Mouse (Mus musculus): ENCODE measurements around the gene Cntnap2.
"Not testable (repeated sequence)": the region's sequence is repeated elsewhere in the genome, so short reads cannot be mapped to it uniquely, and the experiment has no call there.

Gene Cntnap2

DNA sequence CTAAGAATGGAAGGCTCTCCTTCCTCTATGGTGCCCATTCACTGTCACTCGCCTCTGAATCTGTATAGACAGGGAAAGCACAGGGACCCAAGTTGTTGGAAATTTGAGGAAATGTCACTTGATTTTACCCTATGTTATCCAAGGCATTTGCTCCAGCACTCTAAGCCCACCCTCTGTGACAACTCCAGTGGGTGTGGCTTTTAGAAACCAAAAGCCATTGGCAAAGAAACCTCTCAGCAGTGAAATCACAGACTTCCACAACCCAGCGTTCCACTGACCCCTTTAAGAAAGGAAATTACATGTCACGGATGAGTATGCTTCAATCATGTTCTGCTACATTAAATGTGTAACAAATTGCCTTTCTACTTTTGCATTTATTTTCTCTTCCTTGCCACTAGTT lies 1904.5 kb downstream of the Cntnap2 start:
- no peak for DNase-seq (ENCODE audit: low spot score in 2 of 2)

DNA sequence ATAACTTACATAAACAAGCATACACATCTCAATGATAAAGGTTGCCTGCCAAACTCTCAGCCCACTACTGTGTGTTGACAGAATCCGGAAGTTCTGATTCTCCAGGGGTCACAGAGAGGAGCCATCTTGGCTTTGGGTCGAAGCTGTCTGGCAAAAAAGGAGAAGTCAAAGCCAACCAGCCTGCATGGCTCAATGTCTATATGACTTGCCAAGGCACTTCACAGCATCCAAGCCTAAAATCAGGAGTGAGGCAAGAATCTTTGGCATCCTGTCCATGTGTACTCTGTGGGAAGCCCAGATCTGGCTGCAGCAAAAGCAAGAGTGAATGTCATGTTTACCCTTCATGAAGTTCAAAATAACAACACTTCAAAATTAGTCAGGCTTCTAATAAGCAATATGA lies 1913.5 kb downstream of the Cntnap2 start:
- no peak for DNase-seq (ENCODE audit: low spot score in 2 of 2)

- no peak for DNase-seq (ENCODE audit: low spot score in 2 of 2)
These were observed 1936.9 kb downstream of the Cntnap2 start for GRCm38 (mm10) chr6:46996010-46996602.

DNA sequence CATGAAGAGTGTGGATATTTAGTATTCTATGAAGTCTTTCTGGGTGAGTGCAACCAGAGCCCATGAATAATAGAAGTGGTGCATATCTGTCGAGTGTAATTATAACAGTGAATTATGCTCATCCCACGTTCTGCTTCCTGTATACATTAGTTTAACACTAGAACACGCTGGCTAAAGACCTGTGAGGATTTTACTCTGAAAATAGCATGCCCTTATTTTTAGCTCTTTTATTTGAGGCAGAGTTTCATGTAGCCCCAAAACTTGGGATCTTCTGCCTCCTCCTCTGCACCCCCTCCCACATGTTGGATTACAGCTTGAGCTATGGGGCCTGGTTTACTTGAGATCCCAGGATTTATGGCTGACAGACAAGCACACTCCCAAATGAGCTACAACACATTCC lies 1945.3 kb downstream of the Cntnap2 start:
- DNase-seq (ENCODE audit: low spot score in 2 of 2): no peak

GRCm38 (mm10) chr6:47012933-47013332 lies 1953.8 kb downstream of the Cntnap2 start:
- no peak for DNase-seq (ENCODE audit: low spot score in 2 of 2)

- peak; percentile 11 to 13 for DNase-seq (ENCODE audit: low spot score in 2 of 2)
These were observed 1954.4 kb downstream of the Cntnap2 start for GRCm38 (mm10) chr6:47013535-47013934.

DNA sequence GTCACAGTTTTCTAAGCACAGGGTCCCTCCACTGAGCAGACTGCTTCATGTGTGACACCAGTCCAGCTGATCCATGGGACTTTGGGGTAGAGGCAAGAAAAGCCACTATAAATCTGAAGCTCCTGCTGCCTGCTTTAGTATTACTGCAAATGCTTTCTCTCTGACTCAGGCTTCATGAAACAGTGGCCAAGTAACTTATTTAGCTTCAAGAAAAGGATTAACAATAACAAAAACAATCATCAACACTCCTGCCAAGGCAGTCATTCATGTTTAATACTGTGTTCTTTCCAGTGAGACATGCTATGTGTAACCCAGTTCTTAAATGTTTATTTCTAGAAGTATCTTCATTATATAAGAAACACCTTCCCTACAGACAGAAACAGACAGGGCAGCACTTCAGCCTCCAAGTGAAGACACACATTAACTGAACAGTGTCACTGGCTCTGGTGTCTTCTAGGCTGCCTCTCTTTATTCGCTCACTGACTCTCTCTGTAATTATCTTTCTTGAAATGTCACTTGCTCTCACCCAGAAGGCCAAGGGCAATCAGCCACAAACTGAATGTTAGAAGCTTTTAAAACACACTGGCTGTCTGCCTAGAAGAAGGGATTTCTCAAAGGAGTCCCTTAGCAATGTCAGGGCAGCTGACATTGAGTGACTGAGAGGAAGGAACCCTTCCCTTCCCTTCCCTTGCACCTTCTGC lies 1955.9 kb downstream of the Cntnap2 start:
- DNase-seq (ENCODE audit: low spot score in 2 of 2): no peak

DNA sequence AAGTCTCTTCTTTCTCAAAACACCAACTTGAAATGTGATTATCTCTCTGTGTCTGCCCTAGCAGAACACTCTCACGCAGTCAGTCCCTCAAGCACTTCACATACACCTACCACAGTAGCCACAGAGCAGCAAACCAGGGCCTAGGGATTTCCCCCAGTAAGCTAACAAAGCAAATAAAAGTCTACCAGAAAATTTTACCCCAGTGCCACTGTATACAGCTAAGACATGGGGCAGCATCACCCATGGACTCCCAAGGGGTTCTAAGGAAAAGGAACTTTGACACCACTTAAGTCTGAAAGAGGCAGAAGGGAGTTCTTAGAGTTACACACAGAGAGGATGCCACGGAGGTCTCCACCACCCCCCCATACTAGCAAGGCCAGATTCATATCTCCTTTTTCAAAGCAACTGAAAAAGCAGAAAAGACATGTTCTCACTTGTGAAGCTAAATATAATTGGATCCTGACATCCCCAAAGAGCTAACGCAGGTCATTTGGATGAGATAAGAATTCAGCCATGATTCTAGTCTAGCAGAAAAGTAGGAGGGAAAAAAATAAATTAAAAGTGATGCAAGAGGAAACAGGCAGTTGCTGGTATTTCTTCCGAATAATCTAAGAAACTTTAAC lies 1967.0 kb downstream of the Cntnap2 start:
- no peak for DNase-seq (ENCODE audit: low spot score in 2 of 2)

DNA sequence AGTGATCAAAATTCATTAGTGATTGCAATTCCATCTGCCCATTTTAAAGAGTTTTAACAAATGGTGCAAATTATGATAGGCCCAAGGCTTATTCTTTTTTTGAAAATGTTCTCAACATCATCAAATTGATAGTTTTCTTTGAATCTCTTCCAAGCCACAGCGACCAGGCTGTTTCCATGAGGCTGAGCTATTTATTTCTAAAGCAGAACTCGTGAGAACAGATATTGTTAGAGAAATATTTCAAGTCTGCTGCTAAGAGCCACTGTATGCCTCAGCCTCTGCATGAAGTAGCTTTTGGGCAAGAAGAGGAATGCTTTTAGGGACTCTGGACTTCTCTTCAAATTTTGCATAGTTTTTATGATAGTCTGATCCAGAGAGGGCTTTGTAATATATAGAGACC lies 1972.2 kb downstream of the Cntnap2 start:
- no peak for DNase-seq (ENCODE audit: low spot score in 2 of 2)

GRCm38 (mm10) chr6:47042602-47043001 lies 1983.4 kb downstream of the Cntnap2 start:
- DNase-seq (ENCODE audit: low spot score in 2 of 2): no peak

DNA sequence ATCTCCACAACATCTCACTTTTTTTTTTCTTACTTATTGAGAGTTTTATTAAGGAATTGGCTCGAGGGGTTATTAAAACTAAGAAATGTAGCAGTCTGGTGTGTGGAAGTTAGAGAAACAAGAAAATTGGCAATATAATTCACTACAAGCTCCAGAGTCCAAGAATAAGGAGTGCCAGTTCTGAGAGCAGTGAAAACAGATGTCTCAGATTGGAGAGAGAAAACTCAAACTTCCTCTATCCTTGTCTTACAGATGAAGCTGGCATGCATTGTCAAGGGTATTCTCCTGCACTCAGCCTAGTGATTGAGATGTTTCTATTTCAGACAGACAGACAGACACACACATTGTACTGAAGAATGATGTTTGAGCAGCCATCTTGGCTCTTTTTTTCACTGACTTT lies 1984.4 kb downstream of the Cntnap2 start:
- no peak for DNase-seq (ENCODE audit: low spot score in 2 of 2)

DNA sequence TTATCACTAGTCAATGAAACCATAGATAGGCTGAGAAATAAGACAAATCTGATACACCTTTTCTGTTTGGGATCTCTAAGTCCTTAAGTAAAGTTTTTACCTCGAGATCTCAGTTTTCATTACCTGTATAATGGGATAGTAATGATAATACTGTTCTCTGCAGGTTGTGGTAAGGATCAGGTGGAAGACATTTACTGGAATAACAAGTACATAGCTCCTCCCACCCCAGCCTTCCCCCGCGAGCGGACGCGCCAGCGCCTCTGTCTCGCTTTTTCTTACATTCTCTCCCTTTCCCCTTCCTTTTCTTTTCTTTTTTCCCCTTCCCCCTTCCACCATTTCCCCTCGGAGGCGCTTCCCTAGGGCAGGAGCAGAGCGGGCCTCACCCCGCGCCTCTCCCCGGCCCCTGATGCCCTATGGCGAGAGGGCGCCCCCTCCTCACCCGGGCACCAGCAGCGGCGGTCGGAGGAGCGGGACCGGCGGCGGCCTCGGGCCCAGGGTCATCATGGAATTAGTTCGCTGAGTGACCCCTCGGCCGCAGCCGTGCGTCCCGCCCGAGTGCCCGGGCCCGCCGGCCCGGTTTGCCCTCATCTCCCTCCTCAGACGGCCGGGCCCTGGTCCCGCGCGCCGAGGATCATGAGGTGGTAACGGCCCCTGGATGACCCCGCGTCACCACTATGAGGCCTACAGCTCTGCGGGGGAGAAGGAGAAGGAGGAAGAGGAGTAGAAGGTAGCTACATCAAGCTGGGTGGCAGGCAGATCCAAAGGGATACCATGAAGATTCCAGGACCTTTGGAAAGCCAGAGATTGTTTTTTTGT lies 1985.4 kb downstream of the Cntnap2 start:
- no peak for DNase-seq (ENCODE audit: low spot score in 2 of 2)

DNA sequence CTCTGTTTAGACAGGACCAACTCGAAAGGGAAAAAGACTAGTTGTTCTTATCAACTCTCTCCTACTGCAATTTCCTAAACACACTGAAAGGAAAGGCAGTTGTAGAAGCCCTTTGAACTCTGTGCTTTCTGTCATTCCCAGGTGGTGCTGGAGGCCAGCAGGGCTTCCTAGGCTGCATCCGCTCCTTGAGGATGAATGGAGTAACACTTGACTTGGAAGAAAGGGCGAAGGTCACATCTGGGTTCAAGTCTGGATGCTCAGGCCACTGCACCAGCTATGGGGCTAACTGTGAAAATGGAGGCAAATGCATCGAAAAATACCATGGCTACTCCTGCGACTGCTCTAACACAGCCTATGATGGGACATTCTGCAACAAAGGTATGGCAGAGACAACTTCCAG lies 1989.9 kb downstream of the Cntnap2 start:
- no peak for DNase-seq (ENCODE audit: low spot score in 2 of 2)

DNA sequence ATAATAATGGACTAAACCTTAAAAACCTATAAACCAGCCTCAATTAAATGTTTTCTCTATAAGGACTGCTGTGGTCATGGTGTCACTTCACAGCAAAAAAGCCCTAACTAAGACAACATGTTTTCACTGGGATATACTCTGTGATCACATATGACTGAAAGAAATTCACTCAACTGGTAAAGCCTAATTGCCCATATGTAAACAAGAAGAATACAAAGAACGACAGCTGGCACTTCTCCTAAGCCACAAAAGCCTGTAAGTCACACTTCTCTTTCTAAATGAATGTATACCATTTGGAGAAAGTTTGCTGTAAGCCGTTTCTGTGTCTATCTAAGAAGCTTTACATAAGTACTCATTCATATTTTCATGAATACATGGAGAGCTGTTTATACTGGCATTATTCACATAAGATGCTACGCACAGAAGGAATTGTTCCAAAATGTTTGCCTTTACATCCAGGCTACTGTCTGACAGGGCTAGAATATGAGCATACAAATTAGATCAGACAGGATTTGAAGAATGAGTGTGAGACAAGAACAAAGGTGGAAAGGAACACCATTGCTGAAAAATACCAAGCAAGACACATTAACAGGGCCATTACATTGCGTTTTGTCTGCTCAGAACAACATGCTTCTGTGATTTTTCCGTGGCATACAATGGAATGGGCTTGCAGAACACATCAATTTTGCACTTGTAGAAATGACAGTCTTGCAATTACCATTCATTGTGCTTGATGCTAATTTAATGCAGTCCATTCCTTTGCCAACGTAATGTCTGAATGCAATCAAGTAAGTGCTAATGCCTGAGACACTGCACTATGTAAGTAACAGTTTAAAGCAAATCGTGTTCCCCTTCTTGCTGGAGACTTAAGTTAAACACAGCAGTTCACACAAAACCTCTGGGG lies 1991.4 kb downstream of the Cntnap2 start:
- no peak for DNase-seq (ENCODE audit: low spot score in 2 of 2)

DNA sequence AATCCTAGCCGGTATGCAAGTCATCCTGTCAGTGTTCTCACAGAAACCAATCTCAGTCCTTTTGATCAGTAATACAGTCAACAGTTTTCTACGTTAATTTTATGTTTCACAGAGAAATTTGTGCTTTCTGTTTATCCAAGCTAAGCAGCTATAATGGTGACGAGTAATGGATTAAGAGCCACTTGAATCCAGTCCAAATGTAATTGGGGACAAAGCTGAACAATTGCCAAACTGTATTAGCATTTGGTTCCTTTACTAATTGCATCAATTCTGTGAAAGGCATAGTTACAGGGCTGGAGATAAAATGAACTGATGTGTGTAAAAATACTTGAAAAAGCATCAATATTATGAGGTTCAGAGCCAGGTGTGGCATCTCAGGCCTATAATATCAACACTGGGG lies 2002.2 kb downstream of the Cntnap2 start:
- DNase-seq (ENCODE audit: low spot score in 2 of 2): no peak

GRCm38 (mm10) chr6:47089998-47090397 lies 2030.8 kb downstream of the Cntnap2 start:
- DNase-seq (ENCODE audit: low spot score in 2 of 2): no peak

- DNase-seq (ENCODE audit: low spot score in 2 of 2): no peak
These were observed 2045.8 kb downstream of the Cntnap2 start for GRCm38 (mm10) chr6:47104951-47105350.

DNA sequence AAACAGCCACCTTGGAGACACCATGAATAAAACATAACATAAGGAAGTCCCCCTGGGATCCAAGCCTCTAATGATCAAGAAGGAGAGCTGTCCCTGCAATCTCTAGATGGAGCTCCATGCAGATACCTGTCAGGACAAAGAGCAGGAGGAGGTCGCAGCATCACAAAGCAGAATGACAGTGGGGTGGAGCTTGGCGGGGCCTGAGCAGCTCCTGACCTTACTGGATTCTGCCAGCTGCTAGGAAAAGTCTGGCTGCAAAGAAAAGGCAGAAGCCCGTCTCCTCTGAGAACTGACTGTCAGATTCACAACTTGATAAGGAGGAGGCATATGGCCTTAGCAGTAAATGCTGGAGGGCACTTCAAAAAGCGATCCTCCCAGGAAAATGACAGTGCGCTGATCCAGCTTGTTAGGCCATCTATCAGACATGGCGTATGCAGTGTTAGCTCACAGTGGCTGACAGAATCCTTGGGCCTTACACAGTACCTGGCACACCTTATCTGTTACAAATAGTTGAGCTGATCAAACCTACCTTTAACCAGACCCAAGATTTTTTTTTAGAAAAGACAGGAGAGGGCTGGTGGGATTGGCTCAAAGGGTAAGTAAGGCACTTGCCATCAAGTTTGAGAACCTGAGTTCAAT lies 2050.5 kb downstream of the Cntnap2 start:
- DNase-seq (ENCODE audit: low spot score in 2 of 2): no peak

GRCm38 (mm10) chr6:47134063-47134462 lies 2074.9 kb downstream of the Cntnap2 start:
- DNase-seq (ENCODE audit: low spot score in 2 of 2): not testable (repeated sequence)

DNA sequence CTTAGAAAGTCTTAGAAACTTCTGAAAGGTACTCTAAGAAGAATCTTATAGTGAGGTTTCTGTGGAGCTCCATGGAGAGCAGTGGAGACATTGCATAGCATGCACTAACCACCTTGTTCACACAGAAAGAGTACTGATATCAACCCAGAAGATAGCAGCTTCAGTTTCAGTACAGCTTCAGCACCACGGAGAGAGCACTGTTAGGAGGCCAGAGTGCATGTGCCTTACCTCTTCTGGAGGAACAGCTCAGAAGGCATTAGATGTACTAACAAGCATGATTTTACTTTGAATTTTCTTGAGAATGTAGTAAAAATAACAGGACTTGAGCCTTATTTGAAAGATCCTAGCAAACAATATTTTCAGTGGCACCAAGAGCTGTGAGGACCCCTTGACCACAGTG lies 2093.9 kb downstream of the Cntnap2 start:
- DNase-seq (ENCODE audit: low spot score in 2 of 2): not testable (repeated sequence)
